Mouse (Mus musculus) activated CD4-positive, CD25-positive, alpha-beta regulatory T cell (primary cell): ENCODE measurements around the gene Supt20. TPM values are rescaled to one million over a fixed set of nuclear protein-coding genes. Genes with fewer than 3 reads are reported as not detected.

Experiments used
- polyA plus RNA-seq, 2 experiments: library from polyadenylated mRNA; unstranded; fragments of 100-300 nt; shearing (Covaris generic); gene quantifications; one replicate each; pipeline ENCODE4 v1.2.1; 2017

The Supt20 gene
- 100 to 1,000 TPM; 160 to 220 TPM for polyA plus RNA-seq

DNA sequence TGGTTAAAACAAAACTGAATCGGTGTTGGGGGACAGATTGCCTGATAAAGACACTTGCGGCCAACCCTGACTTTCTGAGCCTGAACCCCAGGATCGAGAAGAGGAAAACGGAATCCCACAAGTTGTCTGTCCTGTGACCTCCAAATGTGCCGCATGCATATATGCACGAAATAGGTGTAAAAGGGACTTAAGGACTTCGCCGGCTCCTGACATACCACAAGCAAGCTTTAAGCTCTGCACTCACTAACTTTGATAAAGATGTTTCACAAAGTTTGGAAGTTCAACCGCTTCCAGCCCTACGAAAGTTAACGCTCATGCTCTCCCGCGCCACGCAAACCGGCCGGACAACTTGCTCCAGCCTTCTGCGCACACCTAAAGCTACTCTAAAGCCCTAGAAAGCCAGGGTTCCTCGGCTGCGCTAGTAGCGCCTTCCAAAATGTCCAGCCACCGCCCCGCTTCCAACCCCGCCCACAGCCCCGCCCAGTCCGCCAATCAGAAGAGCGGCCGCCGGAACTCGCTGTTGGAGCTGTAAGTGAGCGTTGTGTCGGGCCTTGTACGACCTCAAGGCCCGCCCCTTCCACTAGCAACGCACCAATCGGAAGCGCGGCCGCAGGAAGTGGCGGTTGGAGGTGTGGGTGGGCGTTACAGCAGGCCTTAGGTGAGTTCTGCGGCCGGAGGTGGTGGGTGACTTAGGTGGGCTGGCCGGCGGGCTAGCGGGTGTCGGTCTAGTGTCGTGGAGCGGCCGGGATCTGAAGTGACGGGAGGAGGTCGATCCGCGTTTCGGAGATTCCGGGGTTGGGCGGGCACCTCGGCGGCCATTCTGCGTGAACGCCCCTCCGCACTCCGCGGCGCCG lies at the start of gene Supt20:
TSS of gene Supt20 (plus strand) at position 606 of the 854 bp plus-strand sequence.

DNA sequence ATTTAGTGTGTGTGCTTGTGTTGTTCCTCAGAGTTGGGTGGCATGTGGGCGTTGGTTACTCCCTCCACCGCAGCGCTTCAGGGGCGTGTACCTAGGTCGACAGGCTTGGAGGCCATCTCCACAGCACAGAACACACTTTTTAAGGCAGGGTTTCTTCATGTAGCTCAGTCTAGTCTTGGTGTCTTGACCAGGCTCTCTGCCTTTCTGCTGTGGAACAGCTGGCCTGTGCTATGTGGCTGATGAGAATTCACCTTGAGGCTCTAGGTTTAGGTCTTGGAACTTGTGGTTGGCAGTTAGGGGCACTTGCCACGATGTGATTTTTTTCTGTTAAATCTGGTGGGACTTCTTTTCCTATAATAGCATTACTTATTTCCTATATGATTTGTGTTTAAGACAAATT lies 21.6 kb downstream of the Supt20 start, which contains the start of gene Gm21958:
TSS of gene Gm21958 (minus strand) at position 101 of the 400 bp plus-strand sequence.

DNA sequence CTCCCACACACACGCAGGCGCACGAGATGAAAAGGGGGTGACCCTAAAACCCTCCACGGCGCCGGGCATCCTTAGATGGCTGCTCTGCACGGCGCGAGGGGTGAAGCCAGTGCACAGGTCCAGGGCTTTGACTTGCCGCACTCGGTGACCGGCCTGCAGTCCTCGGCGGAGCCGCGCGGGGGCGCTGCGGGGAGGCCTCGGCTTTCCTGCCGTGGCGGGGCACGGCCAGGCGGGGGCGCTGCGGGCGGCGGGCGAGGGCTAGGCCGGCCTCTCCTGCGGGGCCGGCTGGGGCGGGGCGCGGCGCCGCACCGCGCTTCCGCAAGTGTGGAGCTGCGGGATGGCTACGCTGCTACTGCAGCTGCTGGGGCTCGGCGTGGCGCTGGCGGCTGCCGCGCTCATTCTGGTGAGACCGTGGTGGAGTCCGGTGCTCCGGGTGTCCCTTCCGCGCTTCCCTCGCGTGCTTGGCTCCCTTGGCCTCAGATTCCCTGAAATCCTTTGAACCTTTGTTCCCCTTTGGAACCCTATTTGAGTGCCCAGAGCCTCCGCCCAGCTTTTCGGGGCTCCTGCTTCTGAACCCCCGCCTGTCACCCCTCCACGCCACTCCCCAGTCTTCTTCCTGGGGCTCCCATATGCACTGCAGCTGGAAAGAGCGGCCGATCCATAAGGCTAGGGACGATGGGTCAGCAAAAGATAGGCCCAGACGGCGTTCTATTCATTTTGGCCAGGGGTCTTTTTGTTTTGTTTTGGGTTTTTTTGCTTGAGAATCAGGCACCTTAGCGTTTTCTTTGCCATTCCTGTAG lies 42.8 kb downstream of the Supt20 start, which contains the start of the genes Exosc8 and Alg5:
TSS of gene Exosc8 (minus strand) at position 147 of the 800 bp plus-strand sequence.
TSS of gene Alg5 (plus strand) at position 293 of the 800 bp plus-strand sequence.

DNA sequence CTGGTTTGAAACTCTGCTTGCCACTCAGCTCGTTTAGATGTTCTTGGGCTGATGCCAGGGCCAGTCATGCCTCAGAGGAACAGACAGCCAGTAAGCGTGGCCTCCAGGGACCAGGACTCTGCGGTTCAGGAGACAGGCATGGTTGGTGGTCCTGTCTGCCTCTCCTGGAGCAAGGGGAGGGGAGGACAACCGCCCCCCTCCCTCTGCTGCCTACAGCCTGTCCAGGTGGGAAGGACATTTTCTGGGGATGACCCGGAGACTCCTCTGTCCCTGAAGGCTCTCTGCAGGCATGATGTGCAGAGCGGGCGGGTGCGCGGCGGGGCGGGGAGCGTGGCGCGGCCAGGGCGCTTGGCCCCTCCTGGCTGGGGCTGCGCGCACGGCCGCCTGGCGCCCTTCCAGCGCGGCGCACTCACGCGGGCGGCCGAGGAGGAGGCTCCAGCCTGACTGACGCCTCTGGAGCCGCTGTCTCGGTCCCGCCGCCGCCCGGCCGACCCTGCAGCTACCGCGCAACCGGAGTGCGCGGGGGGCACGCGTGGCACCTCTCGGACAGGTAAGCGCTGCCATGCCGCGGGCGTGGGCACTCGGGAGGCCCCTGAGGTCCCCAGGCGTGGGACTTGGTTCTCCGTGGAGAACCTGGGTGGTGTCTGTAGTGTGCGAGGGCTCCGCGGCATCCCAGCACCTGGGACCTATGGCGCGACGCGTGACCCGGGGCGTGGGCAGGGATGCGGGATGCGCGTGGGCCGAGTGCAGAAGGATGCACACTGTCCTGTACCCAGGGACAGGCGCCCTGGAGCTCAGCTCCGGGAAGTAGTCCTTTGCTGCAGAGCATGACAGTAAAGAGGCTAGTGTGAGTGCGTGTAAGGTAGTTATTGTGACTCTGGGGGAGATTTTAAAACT lies 62.8 kb downstream of the Supt20 start, which contains the start of gene Smad9:
TSS of gene Smad9 (plus strand) at position 438 of the 897 bp plus-strand sequence.

Other genes starting within 250 kb of the Supt20 start
- under 1 TPM in 1 of 2 experiments, not detected in 1; 0.70 TPM for gene Gm21958, start 21.5 kb downstream of the Supt20 start, polyA plus RNA-seq
- 100 to 1,000 TPM; 205 to 238 TPM for gene Exosc8, start 42.6 kb downstream of the Supt20 start, polyA plus RNA-seq
- 100 to 1,000 TPM in 1 of 2 experiments, 10 to 100 TPM in 1; 95.5 to 118 TPM for gene Alg5, start 42.7 kb downstream of the Supt20 start, polyA plus RNA-seq
- not detected for gene Smad9, start 62.8 kb downstream of the Supt20 start, polyA plus RNA-seq
- 100 to 1,000 TPM in 1 of 2 experiments, 10 to 100 TPM in 1; 97.8 to 122 TPM for gene Rfxap, start 115.0 kb downstream of the Supt20 start, polyA plus RNA-seq
- gene Sertm1, start 223.1 kb downstream of the Supt20 start, polyA plus RNA-seq: under 1 TPM in 1 of 2 experiments, not detected in 1; 0.11 TPM